Mouse (Mus musculus): ENCODE measurements around the gene Olfr658. TPM values are rescaled to one million over a fixed set of nuclear protein-coding genes. Genes with fewer than 3 reads are reported as not detected.

Gene Olfr658
- polyA plus RNA-seq (2012; rRNA removed) = 0.01 TPM in 1 of 2 replicates, not detected in the other
- not detected in 2 replicates for polyA plus RNA-seq (2014; fragmentation: Nextera tagmentation; extraction: Ambion mirVana)

DNA sequence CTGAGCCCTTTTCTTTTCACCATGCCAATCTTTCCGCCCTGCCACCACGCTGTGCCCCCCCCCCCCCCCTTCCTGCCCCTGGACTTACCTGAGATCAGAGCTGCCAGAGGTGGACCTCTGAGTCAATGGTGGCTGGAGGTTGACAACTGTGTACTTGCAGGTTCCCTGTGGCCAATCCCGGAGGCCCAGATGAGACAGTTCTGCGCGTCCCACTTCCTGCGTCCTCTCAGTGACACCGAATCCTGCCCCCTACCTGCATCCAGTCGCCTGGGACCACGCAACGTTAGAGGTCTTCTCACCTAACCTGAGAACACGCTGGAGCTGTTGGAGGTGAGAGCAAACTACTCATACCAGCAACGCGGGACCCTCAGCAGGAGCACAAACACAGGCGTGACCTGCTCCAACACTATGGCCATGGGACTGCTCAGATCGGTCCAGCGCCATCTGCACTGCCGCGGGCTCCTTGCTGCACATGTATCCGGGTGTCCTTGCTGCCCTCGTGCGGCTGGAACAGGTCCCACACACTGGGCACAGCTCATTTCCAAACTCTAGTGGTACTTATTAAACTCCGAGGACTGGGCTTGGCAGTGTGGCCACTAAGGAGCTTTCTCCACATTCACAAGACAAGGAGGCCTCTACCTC lies at the start of gene Olfr658:
Gene Olfr658, minus strand, starts transcription at position 465 of the 642 bp plus-strand sequence.
- Histone ChIP-seq H3K27ac (replicated peaks; ENCODE audit: low read depth, low read length) (no peak within 1 kb of the TSS), H3K4me2 (replicated peaks; ENCODE audit: low read depth, low read length, severe bottlenecking) (peak within 1 kb of the TSS; percentile 30; the same call in 1 of the 2 replicates), H3K36me3 (ENCODE audit: control insufficient read depth, insufficient read depth, low read length) (no peaks in the 10 kb centered on the region), H3K4me3 (replicated peaks; ENCODE audit: low read length) (no peak within 1 kb of the TSS), H3K4me1 (ENCODE audit: control insufficient read depth, insufficient read depth, low read length) (no peaks in the 10 kb centered on the region), H3K9ac (ENCODE audit: low read depth, low read length, severe bottlenecking) (no peak within 1 kb of the TSS), H3K9me3 (ENCODE audit: control insufficient read depth, low read length) (no peaks in the 10 kb centered on the region), H3K27me3 (ENCODE audit: control insufficient read depth, insufficient read depth, low read length) (no peaks in the 10 kb centered on the region)
- no peak for DNase-seq (ENCODE audit: low spot score)
- TF ChIP-seq POLR2A (IDR thresholded peaks at IDR 0.05; ENCODE audit: borderline replicate concordance, extremely low read depth, insufficient read depth, insufficient read length) = no peak
- 19% methylated on average over 22 of the region's 22 CpGs for WGBS
- ATAC-seq (ENCODE audit: low FRiP score, low read depth) = no peak

DNA sequence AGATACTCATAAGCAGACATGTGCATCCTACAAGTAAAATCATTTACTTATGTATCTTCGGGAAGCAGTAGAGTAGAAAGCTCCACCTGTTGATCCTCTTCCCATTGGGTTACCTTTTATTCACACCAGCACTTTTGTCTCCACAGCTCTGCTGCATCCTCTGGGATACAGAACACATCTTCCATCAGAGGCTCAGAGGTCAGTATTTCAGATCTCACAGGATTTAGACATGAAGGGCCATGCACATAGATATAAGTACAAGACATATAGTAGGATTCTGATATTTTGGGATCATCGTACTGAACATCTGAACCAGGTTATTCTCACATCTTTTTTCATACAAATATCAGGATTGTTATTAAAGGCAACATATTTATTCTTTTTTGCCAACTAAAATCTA lies 39.1 kb upstream of the Olfr658 start, which contains the start of gene Olfr661:
Gene Olfr661, plus strand, starts transcription at position 301 of the 400 bp plus-strand sequence.
- H3K4me2 ChIP-seq (replicated peaks; ENCODE audit: low read depth, low read length, severe bottlenecking) = no peak within 1 kb of the TSS
- H3K9me3 ChIP-seq (ENCODE audit: control insufficient read depth, low read length) = no peaks in the 10 kb centered on the region
- H3K4me3 ChIP-seq (replicated peaks; ENCODE audit: low read length) = no peak within 1 kb of the TSS
- no peak within 1 kb of the TSS for H3K9ac ChIP-seq (ENCODE audit: low read depth, low read length, severe bottlenecking)
- no peak for DNase-seq (ENCODE audit: low spot score)
- H3K4me1 ChIP-seq (ENCODE audit: control insufficient read depth, insufficient read depth, low read length) = no peaks in the 10 kb centered on the region
- H3K27me3 ChIP-seq (ENCODE audit: control insufficient read depth, insufficient read depth, low read length) = no peaks in the 10 kb centered on the region
- no peaks in the 10 kb centered on the region for H3K36me3 ChIP-seq (ENCODE audit: control insufficient read depth, insufficient read depth, low read length)
- no peak for ATAC-seq (ENCODE audit: low FRiP score, low read depth)
- 90% methylated on average over 2 of the region's 2 CpGs for WGBS
- no peak for TF ChIP-seq POLR2A (IDR thresholded peaks at IDR 0.05; ENCODE audit: borderline replicate concordance, extremely low read depth, insufficient read depth, insufficient read length)
- H3K27ac ChIP-seq (replicated peaks; ENCODE audit: low read depth, low read length) = no peak within 1 kb of the TSS

DNA sequence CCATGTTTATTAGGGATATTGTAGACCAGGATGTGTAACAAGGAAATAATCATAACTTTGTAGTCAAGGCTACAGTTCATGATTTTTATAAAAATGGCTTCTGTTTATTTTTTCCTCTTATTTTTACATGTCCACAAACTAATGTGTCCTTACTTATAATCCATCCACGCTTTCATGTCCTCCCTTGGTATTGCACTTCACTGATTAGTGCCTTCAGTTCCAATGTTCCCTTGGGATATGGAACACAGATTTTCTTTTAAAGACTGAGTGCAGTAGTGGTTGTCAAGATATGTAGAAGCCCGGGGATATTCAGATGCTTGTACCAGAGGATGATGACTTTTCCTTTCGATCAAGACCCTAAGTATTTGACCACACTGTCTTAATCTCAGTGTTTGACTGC lies 19.3 kb upstream of the Olfr658 start, which contains the start of gene Olfr659:
Gene Olfr659, plus strand, starts transcription at position 301 of the 400 bp plus-strand sequence.
- Histone ChIP-seq H3K27me3 (ENCODE audit: control insufficient read depth, insufficient read depth, low read length) (no peaks in the 10 kb centered on the region), H3K27ac (replicated peaks; ENCODE audit: low read depth, low read length) (no peak within 1 kb of the TSS), H3K4me1 (ENCODE audit: control insufficient read depth, insufficient read depth, low read length) (no peaks in the 10 kb centered on the region), H3K9ac (ENCODE audit: low read depth, low read length, severe bottlenecking) (no peak within 1 kb of the TSS), H3K4me2 (replicated peaks; ENCODE audit: low read depth, low read length, severe bottlenecking) (no peak within 1 kb of the TSS), H3K9me3 (ENCODE audit: control insufficient read depth, low read length) (no peaks in the 10 kb centered on the region), H3K36me3 (ENCODE audit: control insufficient read depth, insufficient read depth, low read length) (no peaks in the 10 kb centered on the region), H3K4me3 (replicated peaks; ENCODE audit: low read length) (no peak within 1 kb of the TSS)
- WGBS = 89% methylated on average over 3 of the region's 3 CpGs
- ATAC-seq (ENCODE audit: low FRiP score, low read depth) = no peak
- no peak for DNase-seq (ENCODE audit: low spot score)
- no peak for TF ChIP-seq POLR2A (IDR thresholded peaks at IDR 0.05; ENCODE audit: borderline replicate concordance, extremely low read depth, insufficient read depth, insufficient read length)

DNA sequence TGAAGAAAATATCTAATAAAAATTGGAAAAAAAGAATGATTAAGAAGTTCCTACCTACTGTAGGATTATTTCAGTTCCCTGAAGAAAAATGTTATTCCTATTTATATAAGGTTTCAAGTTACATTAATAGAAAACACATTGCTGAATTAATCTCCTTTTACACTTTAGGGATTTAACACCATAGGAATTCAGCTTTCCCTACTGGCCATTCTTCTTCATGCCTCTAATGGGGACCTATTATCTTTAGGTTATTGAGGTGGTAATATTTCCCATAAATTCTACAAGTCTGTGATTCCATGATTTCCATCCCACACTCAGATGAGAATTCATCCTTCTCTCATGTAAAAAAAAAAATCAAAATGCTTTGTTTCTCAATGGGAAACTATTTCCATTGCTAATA lies 22.6 kb downstream of the Olfr658 start, which contains the start of gene Olfr657:
Gene Olfr657, plus strand, starts transcription at position 301 of the 400 bp plus-strand sequence.
- no peak within 1 kb of the TSS for H3K4me2 ChIP-seq (replicated peaks; ENCODE audit: low read depth, low read length, severe bottlenecking)
- no peak within 1 kb of the TSS for H3K4me3 ChIP-seq (replicated peaks; ENCODE audit: low read length)
- TF ChIP-seq POLR2A (IDR thresholded peaks at IDR 0.05; ENCODE audit: borderline replicate concordance, extremely low read depth, insufficient read depth, insufficient read length) = no peak
- no peak for DNase-seq (ENCODE audit: low spot score)
- no peaks in the 10 kb centered on the region for H3K36me3 ChIP-seq (ENCODE audit: control insufficient read depth, insufficient read depth, low read length)
- H3K9me3 ChIP-seq (ENCODE audit: control insufficient read depth, low read length) = no peaks in the 10 kb centered on the region
- H3K27ac ChIP-seq (replicated peaks; ENCODE audit: low read depth, low read length) = no peak within 1 kb of the TSS
- ATAC-seq (ENCODE audit: low FRiP score, low read depth) = no peak
- H3K9ac ChIP-seq (ENCODE audit: low read depth, low read length, severe bottlenecking) = no peak within 1 kb of the TSS
- H3K4me1 ChIP-seq (ENCODE audit: control insufficient read depth, insufficient read depth, low read length) = no peaks in the 10 kb centered on the region
- H3K27me3 ChIP-seq (ENCODE audit: control insufficient read depth, insufficient read depth, low read length) = no peaks in the 10 kb centered on the region

DNA sequence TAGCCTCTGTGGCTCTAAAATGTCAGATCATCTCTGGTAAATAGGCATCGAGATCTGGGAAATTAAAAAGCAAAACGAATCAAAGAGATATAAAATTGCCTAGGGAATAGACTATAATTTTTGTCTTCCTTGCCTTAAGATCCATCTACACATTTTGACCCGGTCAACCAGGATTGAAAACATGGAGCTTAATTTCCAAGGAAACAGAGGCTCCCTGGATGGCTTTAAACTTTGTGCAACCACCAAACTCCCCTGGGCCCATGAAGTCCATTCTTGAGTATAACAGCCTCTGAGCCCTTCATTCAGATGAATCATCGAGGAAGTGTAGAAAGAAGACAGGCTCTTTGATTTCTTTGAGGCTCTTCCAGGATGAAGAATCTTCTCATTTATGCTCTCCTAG lies 33.5 kb downstream of the Olfr658 start, which contains the start of gene Olfr656:
Gene Olfr656, plus strand, starts transcription at position 301 of the 400 bp plus-strand sequence.
- Histone ChIP-seq H3K9ac (ENCODE audit: low read depth, low read length, severe bottlenecking) (no peak within 1 kb of the TSS), H3K27me3 (ENCODE audit: control insufficient read depth, insufficient read depth, low read length) (no peaks in the 10 kb centered on the region), H3K4me1 (ENCODE audit: control insufficient read depth, insufficient read depth, low read length) (no peaks in the 10 kb centered on the region), H3K36me3 (ENCODE audit: control insufficient read depth, insufficient read depth, low read length) (no peaks in the 10 kb centered on the region), H3K4me2 (replicated peaks; ENCODE audit: low read depth, low read length, severe bottlenecking) (no peak within 1 kb of the TSS), H3K9me3 (ENCODE audit: control insufficient read depth, low read length) (no peaks in the 10 kb centered on the region), H3K4me3 (replicated peaks; ENCODE audit: low read length) (no peak within 1 kb of the TSS), H3K27ac (replicated peaks; ENCODE audit: low read depth, low read length) (no peak within 1 kb of the TSS)
- ATAC-seq (ENCODE audit: low FRiP score, low read depth) (no peak), DNase-seq (ENCODE audit: low spot score) (no peak)
- TF ChIP-seq POLR2A (IDR thresholded peaks at IDR 0.05; ENCODE audit: borderline replicate concordance, extremely low read depth, insufficient read depth, insufficient read length) = no peak
- 81% methylated on average over 4 of the region's 4 CpGs for WGBS
